Mouse (Mus musculus) thymus, adult 2 months (tissue): ENCODE data around the gene B020004J07Rik.

ENCODE experiments used
- CTCF ChIP-seq: fragments of 200-500 bp; IDR thresholded peaks from 2 replicates; pipeline ENCODE4 v1.5.1; 2012; ENCODE audit warnings: mild to moderate bottlenecking, control low read depth, low read length, moderate library complexity, borderline replicate concordance; ENCODE audit not compliant: control insufficient read depth, poor library complexity, insufficient read depth; ENCODE audit errors: extremely low read depth
- POLR2A ChIP-seq: fragments of 200-500 bp; IDR thresholded peaks from 2 replicates; pipeline ENCODE4 v1.6.1; 2012; ENCODE audit warnings: mild to moderate bottlenecking, low read length, control low read depth, moderate library complexity; ENCODE audit not compliant: control insufficient read depth, poor library complexity, insufficient read depth; ENCODE audit errors: extremely low read depth

DNA sequence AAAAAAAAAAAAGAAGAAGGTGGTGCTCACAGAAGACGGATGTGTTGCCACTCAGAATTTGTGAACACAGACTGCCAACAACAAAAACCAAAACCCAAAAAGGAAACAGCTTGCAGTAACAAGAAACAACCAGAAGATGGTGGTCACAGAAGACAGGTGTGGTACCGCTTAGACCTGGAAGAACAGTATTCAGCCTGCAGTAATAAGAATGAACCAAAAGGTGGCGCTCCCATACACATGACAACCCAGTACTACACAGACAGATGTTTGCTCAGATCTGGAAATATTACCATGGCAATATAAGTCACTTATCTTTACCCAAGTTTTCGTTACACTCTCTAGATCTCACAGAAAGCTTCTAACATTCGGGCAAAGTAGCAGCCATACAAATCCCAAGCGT lies 17.1 kb upstream of the B020004J07Rik start:
- TF ChIP-seq CTCF (no peak), POLR2A (no peak)
